Mouse (Mus musculus) lung, embryonic 14.5 days (tissue): ENCODE data around the gene Gm37240. TPM values are rescaled to one million over a fixed set of nuclear protein-coding genes. Genes with fewer than 3 reads are reported as not detected.

Experiments used
- ATAC-seq: fragments of 200-750 bp; cut with Nextera tagmentation; 2 replicates; pipeline ENCODE4 v1.8.0; 2017; ENCODE audit warnings: mild to moderate bottlenecking, moderate TSS enrichment, moderate library complexity; ENCODE audit not compliant: insufficient read depth
- DNase-seq: peaks from one replicate; pipeline ENCODE4 v3.0.0-alpha.2; 2015
- H3K27ac ChIP-seq: fragments of 300-500 bp; sonication (generic); 2 replicates; pipeline ENCODE4 v1.5.1; 2014; ENCODE audit warnings: low read depth, mild to moderate bottlenecking, moderate library complexity
- H3K27me3 ChIP-seq: fragments of 300-500 bp; sonication (generic); 2 replicates; pipeline ENCODE4 v1.6.1; 2014; ENCODE audit warnings: low read length, control low read depth; ENCODE audit not compliant: insufficient read depth
- H3K36me3 ChIP-seq: fragments of 300-500 bp; sonication (generic); 2 replicates; pipeline ENCODE4 v1.6.1; 2014; ENCODE audit warnings: control low read depth; ENCODE audit not compliant: insufficient read depth
- H3K4me1 ChIP-seq: fragments of 300-500 bp; sonication (generic); 2 replicates; pipeline ENCODE4 v1.6.1; 2014; ENCODE audit warnings: antibody characterized with exemption, control low read depth; ENCODE audit not compliant: insufficient read depth
- H3K4me2 ChIP-seq: fragments of 300-500 bp; sonication (generic); 2 replicates; pipeline ENCODE4 v1.6.1; 2014; ENCODE audit warnings: mild to moderate bottlenecking
- H3K4me3 ChIP-seq: fragments of 300-500 bp; sonication (generic); 2 replicates; pipeline ENCODE4 v1.5.1; 2014; ENCODE audit warnings: low read depth, low read length
- H3K9ac ChIP-seq: fragments of 300-500 bp; sonication (generic); 2 replicates; pipeline ENCODE4 v1.6.1; 2014
- H3K9me3 ChIP-seq: fragments of 300-500 bp; sonication (generic); 2 replicates; pipeline ENCODE4 v1.6.1; 2016; ENCODE audit warnings: low read depth, low read length, control low read depth
- CTCF ChIP-seq: IDR thresholded peaks from 2 replicates; pipeline ENCODE4 v1.5.1; 2016; ENCODE audit warnings: antibody characterized with exemption, low read depth
- WGBS: fragments of 180-500 bp; shearing (Covaris S2); extraction: QIAGEN DNeasy Blood & Tissue Kit; methylation state at CpG from one replicate; pipeline ENCODE4 v1.1.7; 2014; 5-methylcytosine and 5-hydroxymethylcytosine counted together
- polyA plus RNA-seq: library from polyadenylated mRNA; unstranded; fragments of >200 nt; fragmentation: Nextera tagmentation; extraction: Ambion mirVana; gene quantifications from 2 replicates; pipeline ENCODE4 v1.2.1, GENCODE M21; 2014

Gm37240 gene
- polyA plus RNA-seq, 1 experiment from 2014 or later, result 4.5 TPM

GRCm38 (mm10) chr3:84586736-84587135 lies 1300.6 kb downstream of the Gm37240 start:
- Histone ChIP-seq H3K27ac (no peak overlapping the region), H3K9ac (no peak overlapping the region), H3K36me3 (no peaks in the 10 kb centered on the region), H3K4me3 (no peak overlapping the region), H3K27me3 (no peaks in the 10 kb centered on the region), H3K4me1 (peaks cover 2% of the 10 kb centered on the region; the same call in 1 of the 2 replicates), H3K4me2 (no peak overlapping the region), H3K9me3 (no peaks in the 10 kb centered on the region)
- peak; percentile 71 for DNase-seq
- WGBS, result 20% methylated on average over 5 of the region's 5 CpGs
- TF ChIP-seq CTCF, result no peak
- ATAC-seq, result no peak

DNA sequence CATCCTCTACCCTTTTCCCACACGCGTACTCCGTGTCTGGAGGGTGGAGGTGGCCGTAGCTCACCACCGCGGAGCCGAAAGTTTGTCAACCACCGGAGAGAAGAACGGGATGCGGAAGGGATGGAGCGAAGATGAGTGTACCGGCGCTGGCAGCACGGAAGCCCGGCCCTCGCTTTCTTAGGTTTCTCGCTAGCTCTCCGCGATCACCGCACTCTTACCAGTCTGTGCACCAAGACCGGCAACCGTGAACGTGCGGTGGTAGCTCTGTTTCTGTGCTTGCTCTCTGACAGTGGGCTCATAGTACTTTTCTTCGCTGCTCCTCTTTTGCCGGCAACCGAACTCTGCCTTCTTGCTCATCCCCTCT lies 1304.4 kb downstream of the Gm37240 start:
- WGBS, result under 1% methylated on average over 27 of the region's 27 CpGs
- ATAC-seq, result no peak
- no peak for TF ChIP-seq CTCF
- H3K9me3 ChIP-seq, result no peaks in the 10 kb centered on the region
- H3K27me3 ChIP-seq, result no peaks in the 10 kb centered on the region
- peak overlapping the region; percentile 67 for H3K4me3 ChIP-seq
- H3K4me2 ChIP-seq, result peak overlapping the region; percentile 66
- peak overlapping the region; percentile 96 for H3K27ac ChIP-seq
- H3K36me3 ChIP-seq, result no peaks in the 10 kb centered on the region
- H3K4me1 ChIP-seq, result peaks cover 10% of the 10 kb centered on the region; the same call in 1 of the 2 replicates
- peak overlapping the region; percentile 82 for H3K9ac ChIP-seq
- no peak for DNase-seq

- under 1% methylated on average over 70 of the region's 70 CpGs for WGBS
- peak; percentile 99 for DNase-seq
- peak within 1 kb of the TSS; percentile 67 for H3K4me3 ChIP-seq
- H3K4me1 ChIP-seq, result peaks cover 10% of the 10 kb centered on the region; the same call in 1 of the 2 replicates
- ATAC-seq, result peak; percentile 98
- peak within 1 kb of the TSS; percentile 66 for H3K4me2 ChIP-seq
- TF ChIP-seq CTCF, result no peak
- peak within 1 kb of the TSS; percentile 82 for H3K9ac ChIP-seq
- no peaks in the 10 kb centered on the region for H3K36me3 ChIP-seq
- no peaks in the 10 kb centered on the region for H3K27me3 ChIP-seq
- peak within 1 kb of the TSS; percentile 96 for H3K27ac ChIP-seq
- no peaks in the 10 kb centered on the region for H3K9me3 ChIP-seq
Observed at GRCm38 (mm10) chr3:84582023-84582912, 1305.0 kb downstream of the Gm37240 start, which contains the start of gene Arfip1. Gene Arfip1, minus strand, starts transcription at chr3:84582625.

DNA sequence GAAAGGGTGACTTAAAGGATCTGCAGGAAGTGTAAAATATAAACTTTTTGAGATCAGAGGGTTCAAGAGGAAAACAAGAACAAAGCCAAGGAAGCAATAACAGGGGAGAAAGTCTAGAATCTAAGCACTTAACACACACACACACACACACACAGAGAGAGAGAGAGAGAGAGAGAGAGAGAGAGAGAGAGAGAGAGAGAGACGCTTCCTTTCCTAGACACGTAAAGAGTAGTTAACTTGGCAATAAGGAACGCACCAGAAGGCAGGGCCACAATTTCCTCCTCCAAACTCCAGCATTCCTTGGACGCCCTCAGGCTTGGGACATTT lies 1305.7 kb downstream of the Gm37240 start:
- 2% methylated on average over 4 of the region's 4 CpGs for WGBS
- H3K4me3 ChIP-seq, result peak overlapping the region; percentile 67
- no peak for TF ChIP-seq CTCF
- H3K4me2 ChIP-seq, result peak overlapping the region; percentile 66
- DNase-seq (no peak), ATAC-seq (no peak)
- H3K4me1 ChIP-seq, result peaks cover 10% of the 10 kb centered on the region; the same call in 1 of the 2 replicates
- peak overlapping the region; percentile 96 for H3K27ac ChIP-seq
- no peaks in the 10 kb centered on the region for H3K9me3 ChIP-seq
- H3K27me3 ChIP-seq, result no peaks in the 10 kb centered on the region
- H3K36me3 ChIP-seq, result no peaks in the 10 kb centered on the region
- H3K9ac ChIP-seq, result peak overlapping the region; percentile 82

GRCm38 (mm10) chr3:84580716-84581115 lies 1306.6 kb downstream of the Gm37240 start:
- H3K4me3 ChIP-seq, result peak overlapping the region; percentile 67
- peak; percentile 24 for DNase-seq
- 9% methylated on average over 4 of the region's 4 CpGs for WGBS

DNA sequence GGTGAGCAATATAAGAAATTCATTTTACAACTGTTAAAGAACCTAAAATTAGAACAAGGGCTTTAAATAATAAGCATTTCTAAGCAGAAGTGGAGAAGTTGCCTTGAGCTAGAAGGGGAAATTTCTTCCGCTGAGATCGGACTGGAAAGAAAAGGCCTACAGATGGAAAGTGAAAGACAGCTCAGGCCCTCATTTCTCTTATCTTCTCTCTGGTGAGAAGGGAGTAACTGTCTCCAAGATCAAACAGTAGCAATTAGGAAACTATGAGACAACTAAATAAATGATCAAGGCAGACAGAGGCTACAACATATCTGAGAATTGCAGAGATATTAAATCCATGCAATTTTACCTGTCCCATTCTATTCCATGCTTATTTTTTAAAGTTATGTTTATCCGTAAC lies 1316.8 kb downstream of the Gm37240 start:
- ATAC-seq, result no peak
- Histone ChIP-seq H3K9ac (no peak overlapping the region), H3K4me2 (no peak overlapping the region), H3K4me3 (no peak overlapping the region), H3K4me1 (no peaks in the 10 kb centered on the region), H3K27me3 (no peaks in the 10 kb centered on the region), H3K27ac (no peak overlapping the region), H3K9me3 (no peaks in the 10 kb centered on the region), H3K36me3 (no peaks in the 10 kb centered on the region)
- 68% methylated on average over 3 of the region's 3 CpGs for WGBS
- TF ChIP-seq CTCF, result no peak
- DNase-seq, result no peak

More at GRCm38 (mm10) chr3:84580716-84581115, 1306.6 kb downstream of the Gm37240 start:
- peak overlapping the region; percentile 66 for H3K4me2 ChIP-seq
- peaks cover 15% of the 10 kb centered on the region; the same call in 1 of the 2 replicates for H3K4me1 ChIP-seq
- H3K36me3 ChIP-seq, result no peaks in the 10 kb centered on the region
- TF ChIP-seq CTCF, result no peak
- no peak overlapping the region for H3K27ac ChIP-seq
- peak overlapping the region; percentile 1; the same call in 1 of the 2 replicates for H3K9ac ChIP-seq
- H3K27me3 ChIP-seq, result no peaks in the 10 kb centered on the region
- H3K9me3 ChIP-seq, result no peaks in the 10 kb centered on the region
- ATAC-seq, result no peak

DNA sequence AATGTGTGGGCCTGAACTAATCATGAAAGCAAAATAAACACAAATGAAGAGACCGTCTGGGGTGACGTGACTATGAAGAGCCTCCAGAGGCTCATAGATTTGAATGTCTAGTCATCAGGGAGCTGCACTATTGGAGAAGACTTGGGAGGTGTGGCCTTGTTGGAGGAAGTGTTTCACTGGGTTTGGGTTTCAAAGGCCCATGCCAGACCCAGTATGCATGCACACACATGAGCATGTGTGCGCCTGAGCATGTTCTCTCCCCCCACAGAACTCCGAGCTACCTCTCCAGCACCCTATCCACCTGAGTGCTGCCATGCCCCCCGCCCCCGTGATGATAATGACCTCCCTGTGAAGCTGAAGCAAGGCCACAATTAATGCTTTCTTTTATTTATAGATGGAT lies 1317.7 kb downstream of the Gm37240 start:
- Histone ChIP-seq H3K4me2 (no peak overlapping the region), H3K27ac (no peak overlapping the region), H3K9me3 (no peaks in the 10 kb centered on the region), H3K36me3 (no peaks in the 10 kb centered on the region), H3K27me3 (no peaks in the 10 kb centered on the region), H3K9ac (no peak overlapping the region), H3K4me1 (no peaks in the 10 kb centered on the region), H3K4me3 (no peak overlapping the region)
- no peak for TF ChIP-seq CTCF
- 71% methylated on average over 6 of the region's 6 CpGs for WGBS
- ATAC-seq, result no peak
- DNase-seq, result no peak
